Mouse (Mus musculus): ENCODE results near the gene Ewsr1. TPM values are rescaled to one million over a fixed set of nuclear protein-coding genes. Genes with fewer than 3 reads are reported as not detected.

Gene Ewsr1
- polyA plus RNA-seq, 1 experiment = 178 TPM

DNA sequence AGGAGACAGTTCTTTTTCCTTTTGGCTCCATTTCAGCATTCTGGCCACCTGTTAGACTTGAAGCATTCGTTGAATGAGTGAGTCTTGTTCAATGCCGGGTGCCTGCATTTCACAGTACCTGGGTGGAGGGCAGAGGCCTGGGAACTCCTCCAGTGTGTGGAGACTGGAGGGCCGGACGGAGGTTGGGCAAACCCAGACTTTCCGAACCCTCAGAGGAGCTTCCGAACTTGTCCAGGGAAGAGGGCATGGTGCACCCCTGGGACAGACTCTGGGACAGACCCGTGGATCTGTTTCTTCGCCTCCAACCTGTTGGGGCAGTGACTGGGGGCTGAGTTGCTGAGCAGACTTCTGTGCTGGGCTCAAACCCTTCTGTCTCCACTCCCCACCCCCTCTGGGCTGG lies 42.0 kb downstream of the Ewsr1 start:
- Histone ChIP-seq H3K79me3 (ENCODE audit: low read depth) (no peaks in the 10 kb centered on the region), H3K27me3 (ENCODE audit: control insufficient read depth, insufficient read depth, insufficient read length) (no peaks in the 10 kb centered on the region), H3K79me2 (ENCODE audit: control insufficient read depth, insufficient read depth) (peaks cover 2% of the 10 kb centered on the region), H3ac (ENCODE audit: control insufficient read depth, insufficient read length, low read depth) (no peak overlapping the region), H3K4me3 (ENCODE audit: insufficient read depth, poor library complexity, severe bottlenecking) (no peak overlapping the region), H3K36me3 (ENCODE audit: control insufficient read depth, insufficient read depth) (peaks cover 13% of the 10 kb centered on the region)
- TF ChIP-seq MYOG (IDR thresholded peaks at IDR 0.05; ENCODE audit: control insufficient read depth, extremely low read depth, insufficient read length) (no peak), MYOD1 (IDR thresholded peaks at IDR 0.05; ENCODE audit: control insufficient read depth, insufficient read length, low read depth) (no peak), FOSL1 (IDR thresholded peaks at IDR 0.05; ENCODE audit: insufficient read depth, low read length, poor library complexity, severe bottlenecking) (no peak), CEBPB (IDR thresholded peaks at IDR 0.05; ENCODE audit: low read depth) (no peak), MAX (IDR thresholded peaks at IDR 0.05) (no peak), CTCF (IDR thresholded peaks at IDR 0.05; ENCODE audit: control insufficient read depth, insufficient read depth, insufficient read length) (no peak), USF1 (IDR thresholded peaks at IDR 0.05; ENCODE audit: low read depth) (no peak)

DNA sequence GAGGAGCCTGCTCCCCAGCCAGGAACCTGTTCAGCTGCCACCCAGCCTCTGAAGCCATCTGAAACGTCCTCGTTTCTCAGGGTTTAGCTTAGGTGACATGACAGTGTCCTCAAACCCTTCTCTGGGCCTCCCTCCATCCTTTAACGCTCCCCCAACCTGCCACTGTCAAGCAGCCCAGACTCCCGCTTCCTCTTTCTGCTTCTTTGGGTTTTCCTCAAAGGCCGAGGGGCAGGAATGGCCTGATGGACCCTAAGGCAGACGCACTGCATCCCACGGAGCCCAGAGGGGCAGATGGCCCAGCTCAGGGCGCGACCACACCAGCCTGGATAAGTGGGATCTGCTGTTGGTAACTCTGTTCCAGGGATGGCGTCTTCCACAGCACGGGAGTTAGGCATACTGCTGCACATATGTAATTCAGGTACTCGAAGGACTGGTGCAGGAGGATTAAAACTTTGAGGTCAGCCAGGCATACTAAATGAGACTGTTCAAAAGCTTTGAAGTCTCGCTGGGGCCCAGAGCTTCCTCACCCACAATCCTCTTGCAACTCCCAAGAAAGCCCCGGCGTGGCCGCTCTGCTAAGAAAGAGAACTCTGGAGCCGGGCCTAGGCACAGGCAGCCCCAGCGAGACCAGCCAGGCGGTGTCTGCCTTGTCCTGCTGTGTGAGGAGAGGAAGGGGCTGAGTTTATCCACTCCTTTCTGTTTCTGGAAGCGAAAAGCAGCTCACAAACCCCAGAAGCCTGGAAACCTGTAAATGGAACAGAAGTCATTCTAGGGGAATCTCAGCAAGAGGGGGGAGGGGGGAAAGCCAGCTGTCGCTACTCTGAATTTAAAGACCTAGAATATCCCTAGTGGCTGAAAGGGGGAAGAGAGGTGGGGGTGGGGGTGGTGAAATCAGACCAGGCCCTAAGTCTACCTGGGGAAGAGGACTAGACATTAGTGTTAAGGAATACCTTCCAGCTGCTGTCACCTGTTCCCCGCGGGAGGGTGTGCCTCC lies 42.8 kb downstream of the Ewsr1 start:
- Histone ChIP-seq H3K36me3 (ENCODE audit: control insufficient read depth, insufficient read depth) (peaks cover 13% of the 10 kb centered on the region), H3K27me3 (ENCODE audit: control insufficient read depth, insufficient read depth, insufficient read length) (no peaks in the 10 kb centered on the region), H3K79me3 (ENCODE audit: low read depth) (no peaks in the 10 kb centered on the region), H3K4me3 (ENCODE audit: insufficient read depth, poor library complexity, severe bottlenecking) (no peak overlapping the region), H3K79me2 (ENCODE audit: control insufficient read depth, insufficient read depth) (no peaks in the 10 kb centered on the region), H3ac (ENCODE audit: control insufficient read depth, insufficient read length, low read depth) (no peak overlapping the region)
- TF ChIP-seq MAX (IDR thresholded peaks at IDR 0.05) (no peak), USF1 (IDR thresholded peaks at IDR 0.05; ENCODE audit: low read depth) (no peak), MYOD1 (IDR thresholded peaks at IDR 0.05; ENCODE audit: control insufficient read depth, insufficient read length, low read depth) (no peak), FOSL1 (IDR thresholded peaks at IDR 0.05; ENCODE audit: insufficient read depth, low read length, poor library complexity, severe bottlenecking) (no peak), CEBPB (IDR thresholded peaks at IDR 0.05; ENCODE audit: low read depth) (no peak), MYOG (IDR thresholded peaks at IDR 0.05; ENCODE audit: control insufficient read depth, extremely low read depth, insufficient read length) (no peak), CTCF (IDR thresholded peaks at IDR 0.05; ENCODE audit: control insufficient read depth, insufficient read depth, insufficient read length) (no peak)

DNA sequence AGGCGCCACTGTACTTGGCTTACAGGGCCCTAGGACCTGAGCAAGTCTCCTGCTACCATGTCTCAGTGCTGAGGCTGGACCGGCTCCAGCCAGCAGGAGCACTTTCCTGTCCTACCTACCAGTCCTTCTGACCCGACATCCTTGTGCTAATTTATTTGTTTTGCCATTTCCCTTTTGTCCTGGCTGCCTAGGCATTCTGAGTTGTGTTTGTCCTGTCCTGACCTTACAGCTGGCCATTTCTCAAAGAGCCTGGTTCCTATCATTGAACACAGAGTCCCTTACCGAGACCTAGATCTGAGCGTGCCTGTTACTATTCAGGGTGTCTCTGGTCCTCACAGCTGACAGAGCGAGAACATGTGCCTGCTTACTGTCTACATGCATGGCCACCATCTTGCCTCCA lies 44.2 kb downstream of the Ewsr1 start:
- no peaks in the 10 kb centered on the region for H3K27me3 ChIP-seq (ENCODE audit: control insufficient read depth, insufficient read depth, insufficient read length)
- H3K79me2 ChIP-seq (ENCODE audit: control insufficient read depth, insufficient read depth) = no peaks in the 10 kb centered on the region
- peaks cover 2% of the 10 kb centered on the region for H3K36me3 ChIP-seq (ENCODE audit: control insufficient read depth, insufficient read depth)
- H3K4me3 ChIP-seq (ENCODE audit: insufficient read depth, poor library complexity, severe bottlenecking) = no peak overlapping the region
- TF ChIP-seq MYOG (IDR thresholded peaks at IDR 0.05; ENCODE audit: control insufficient read depth, extremely low read depth, insufficient read length) = no peak
- TF ChIP-seq USF1 (IDR thresholded peaks at IDR 0.05; ENCODE audit: low read depth) = no peak
- TF ChIP-seq CTCF (IDR thresholded peaks at IDR 0.05; ENCODE audit: control insufficient read depth, insufficient read depth, insufficient read length) = no peak
- no peak for TF ChIP-seq CEBPB (IDR thresholded peaks at IDR 0.05; ENCODE audit: low read depth)
- no peak for TF ChIP-seq MYOD1 (IDR thresholded peaks at IDR 0.05; ENCODE audit: control insufficient read depth, insufficient read length, low read depth)
- no peak for TF ChIP-seq MAX (IDR thresholded peaks at IDR 0.05)
- no peak for TF ChIP-seq FOSL1 (IDR thresholded peaks at IDR 0.05; ENCODE audit: insufficient read depth, low read length, poor library complexity, severe bottlenecking)
- H3ac ChIP-seq (ENCODE audit: control insufficient read depth, insufficient read length, low read depth) = no peak overlapping the region
- H3K79me3 ChIP-seq (ENCODE audit: low read depth) = no peaks in the 10 kb centered on the region

DNA sequence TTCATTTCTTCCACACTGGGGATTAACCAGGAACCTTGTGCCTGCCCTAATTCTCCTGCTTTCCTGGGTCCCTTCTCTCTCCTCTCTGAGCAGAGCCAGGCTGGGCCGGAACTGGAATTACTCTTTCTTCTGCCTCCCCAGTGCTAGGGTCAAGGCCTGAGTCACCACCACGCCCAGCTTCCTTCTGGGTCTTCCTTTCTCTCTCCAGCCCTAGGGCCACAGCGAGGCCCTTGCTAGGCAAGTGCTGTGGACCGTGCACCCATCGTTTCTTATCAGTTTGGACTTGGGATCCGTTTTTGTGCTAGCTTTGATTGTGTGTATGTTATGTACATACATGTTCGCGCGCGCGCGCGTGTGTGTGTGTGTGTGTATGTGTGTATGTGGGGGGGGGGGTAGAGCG lies 44.9 kb downstream of the Ewsr1 start:
- Histone ChIP-seq H3K4me3 (ENCODE audit: insufficient read depth, poor library complexity, severe bottlenecking) (no peak overlapping the region), H3K36me3 (ENCODE audit: control insufficient read depth, insufficient read depth) (no peaks in the 10 kb centered on the region), H3K79me3 (ENCODE audit: low read depth) (no peaks in the 10 kb centered on the region), H3K27me3 (ENCODE audit: control insufficient read depth, insufficient read depth, insufficient read length) (no peaks in the 10 kb centered on the region), H3ac (ENCODE audit: control insufficient read depth, insufficient read length, low read depth) (no peak overlapping the region), H3K79me2 (ENCODE audit: control insufficient read depth, insufficient read depth) (no peaks in the 10 kb centered on the region)
- TF ChIP-seq FOSL1 (IDR thresholded peaks at IDR 0.05; ENCODE audit: insufficient read depth, low read length, poor library complexity, severe bottlenecking) = no peak
- TF ChIP-seq MYOG (IDR thresholded peaks at IDR 0.05; ENCODE audit: control insufficient read depth, extremely low read depth, insufficient read length) = no peak
- TF ChIP-seq MAX (IDR thresholded peaks at IDR 0.05) = no peak
- no peak for TF ChIP-seq USF1 (IDR thresholded peaks at IDR 0.05; ENCODE audit: low read depth)
- TF ChIP-seq CEBPB (IDR thresholded peaks at IDR 0.05; ENCODE audit: low read depth) = no peak
- no peak for TF ChIP-seq MYOD1 (IDR thresholded peaks at IDR 0.05; ENCODE audit: control insufficient read depth, insufficient read length, low read depth)
- TF ChIP-seq CTCF (IDR thresholded peaks at IDR 0.05; ENCODE audit: control insufficient read depth, insufficient read depth, insufficient read length) = no peak

DNA sequence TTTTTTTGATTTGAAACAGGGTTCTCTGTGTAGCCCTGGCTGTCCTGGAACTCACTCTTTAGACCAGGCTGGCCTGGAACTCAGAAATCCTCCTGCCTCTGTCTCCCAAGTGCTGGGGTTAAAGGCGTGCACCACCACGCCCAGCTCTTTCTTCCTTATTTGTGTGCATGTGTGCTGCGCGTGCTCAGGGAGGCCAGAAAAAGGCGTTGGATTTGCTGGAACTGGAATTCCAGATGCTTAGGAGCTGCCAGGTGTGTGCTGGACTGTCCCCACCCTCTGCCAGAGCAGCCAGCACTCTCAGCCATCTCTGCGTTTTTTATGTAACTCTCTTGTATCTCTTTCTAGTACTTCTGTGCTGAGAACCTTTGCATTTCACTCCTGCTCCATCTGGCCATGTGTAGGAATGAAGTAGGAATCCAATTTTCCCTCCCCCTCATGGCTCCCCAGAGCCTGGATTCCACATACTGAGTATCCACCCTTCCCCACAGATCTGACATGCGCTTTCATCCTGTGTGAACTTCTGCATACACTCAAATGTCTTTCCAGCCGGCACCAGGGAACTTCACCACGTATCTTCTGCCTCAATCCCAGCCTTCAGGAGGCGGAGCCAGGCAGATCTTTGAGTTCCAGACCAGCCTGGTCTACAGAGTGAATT lies 46.7 kb downstream of the Ewsr1 start:
- no peaks in the 10 kb centered on the region for H3K27me3 ChIP-seq (ENCODE audit: control insufficient read depth, insufficient read depth, insufficient read length)
- TF ChIP-seq USF1 (IDR thresholded peaks at IDR 0.05; ENCODE audit: low read depth) (no peak), CTCF (IDR thresholded peaks at IDR 0.05; ENCODE audit: control insufficient read depth, insufficient read depth, insufficient read length) (no peak), MYOG (IDR thresholded peaks at IDR 0.05; ENCODE audit: control insufficient read depth, extremely low read depth, insufficient read length) (no peak), MAX (IDR thresholded peaks at IDR 0.05) (no peak), CEBPB (IDR thresholded peaks at IDR 0.05; ENCODE audit: low read depth) (no peak), FOSL1 (IDR thresholded peaks at IDR 0.05; ENCODE audit: insufficient read depth, low read length, poor library complexity, severe bottlenecking) (no peak), MYOD1 (IDR thresholded peaks at IDR 0.05; ENCODE audit: control insufficient read depth, insufficient read length, low read depth) (no peak)
- H3K4me3 ChIP-seq (ENCODE audit: insufficient read depth, poor library complexity, severe bottlenecking) = no peak overlapping the region
- no peaks in the 10 kb centered on the region for H3K79me2 ChIP-seq (ENCODE audit: control insufficient read depth, insufficient read depth)
- no peaks in the 10 kb centered on the region for H3K36me3 ChIP-seq (ENCODE audit: control insufficient read depth, insufficient read depth)
- no peak overlapping the region for H3ac ChIP-seq (ENCODE audit: control insufficient read depth, insufficient read length, low read depth)
- H3K79me3 ChIP-seq (ENCODE audit: low read depth) = no peaks in the 10 kb centered on the region

Measured in C2C12 (cell line).